Mouse (Mus musculus) hindbrain, embryonic 12.5 days (tissue): ENCODE measurements around the gene Endou. TPM values are rescaled to one million over a fixed set of nuclear protein-coding genes. Genes with fewer than 3 reads are reported as not detected.

Experiments used
- ATAC-seq: fragments of 200-750 bp; cut with Nextera tagmentation; 2 replicates; pipeline ENCODE4 v1.8.0; 2017; ENCODE audit warnings: moderate TSS enrichment; ENCODE audit not compliant: low FRiP score
- H3K27ac ChIP-seq: fragments of 300-500 bp; sonication (generic); 2 replicates; pipeline ENCODE4 v1.5.1; 2016; ENCODE audit warnings: mild to moderate bottlenecking
- H3K27me3 ChIP-seq: fragments of 300-500 bp; sonication (generic); 2 replicates; pipeline ENCODE4 v1.6.1; 2016; ENCODE audit warnings: mild to moderate bottlenecking
- H3K36me3 ChIP-seq: fragments of 300-500 bp; sonication (generic); 2 replicates; pipeline ENCODE4 v1.6.1; 2016; ENCODE audit warnings: mild to moderate bottlenecking
- H3K4me1 ChIP-seq: fragments of 300-500 bp; sonication (generic); 2 replicates; pipeline ENCODE4 v1.6.1; 2016
- H3K4me2 ChIP-seq: fragments of 300-500 bp; sonication (generic); replicated peaks from 2 replicates; pipeline ENCODE4 v1.6.1; 2016; ENCODE audit warnings: mild to moderate bottlenecking
- H3K4me3 ChIP-seq: fragments of 300-500 bp; sonication (generic); 2 replicates; pipeline ENCODE4 v1.5.1; 2016; ENCODE audit warnings: mild to moderate bottlenecking
- H3K9ac ChIP-seq: fragments of 300-500 bp; sonication (generic); 2 replicates; pipeline ENCODE4 v1.6.1; 2016; ENCODE audit warnings: mild to moderate bottlenecking, moderate library complexity
- H3K9me3 ChIP-seq: fragments of 300-500 bp; sonication (generic); replicated peaks from 2 replicates; pipeline ENCODE4 v1.6.1; 2016; ENCODE audit warnings: mild to moderate bottlenecking
- WGBS: fragments of 180-500 bp; shearing (Covaris S2); methylation state at CpG from one replicate; pipeline ENCODE4 v1.1.7; 2016; 5-methylcytosine and 5-hydroxymethylcytosine counted together
- polyA plus RNA-seq: library from polyadenylated mRNA; unstranded; fragments of >200 nt; fragmentation: Nextera tagmentation; extraction: Ambion mirVana; gene quantifications from 2 replicates; pipeline ENCODE4 v1.2.1, GENCODE M21; 2016

Endou gene
- polyA plus RNA-seq, 1 experiment from 2014 or later: 0.25 TPM

DNA sequence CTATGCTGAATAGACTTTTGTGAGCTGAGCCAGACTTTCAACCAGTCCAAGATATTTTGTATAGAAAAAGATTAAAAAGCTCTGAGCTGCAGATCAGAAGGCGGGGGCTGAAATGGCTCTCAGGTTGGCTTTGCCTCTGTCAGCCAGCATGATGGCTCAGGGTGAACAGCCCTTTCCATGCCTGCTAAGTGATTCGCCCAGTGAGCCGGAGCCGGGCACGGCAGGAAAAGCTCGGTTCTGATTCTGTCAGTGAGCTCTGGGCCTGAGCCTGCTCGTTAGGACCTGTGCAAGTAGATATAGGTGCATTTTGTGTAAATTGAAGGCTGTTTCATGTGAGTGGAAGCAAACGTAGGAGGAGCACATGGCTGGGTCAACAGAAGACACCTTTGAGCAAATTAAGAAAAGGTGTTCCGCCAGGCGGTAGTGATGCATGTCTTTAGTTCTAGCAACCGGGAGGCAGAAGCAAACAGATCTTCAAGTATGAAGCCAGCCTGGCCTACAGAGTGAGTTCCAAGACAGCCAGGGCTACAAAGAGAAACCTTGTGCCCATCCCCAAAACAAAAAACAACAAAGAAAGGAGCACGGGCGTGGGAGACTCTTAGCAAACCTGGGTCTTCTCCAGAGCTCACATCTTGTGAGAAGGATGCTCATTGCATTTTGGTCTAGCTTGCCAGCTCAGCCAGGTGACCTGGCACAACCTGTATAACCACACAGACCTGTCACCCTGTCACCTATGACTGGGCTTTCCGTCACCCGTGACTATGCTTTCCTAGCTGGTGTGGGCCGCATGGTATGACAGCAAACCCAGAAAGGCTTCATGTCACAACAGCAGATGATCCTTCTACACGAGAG is 6.6 kb downstream of the Endou start:
- WGBS: 88% methylated on average over 17 of the region's 17 CpGs

DNA sequence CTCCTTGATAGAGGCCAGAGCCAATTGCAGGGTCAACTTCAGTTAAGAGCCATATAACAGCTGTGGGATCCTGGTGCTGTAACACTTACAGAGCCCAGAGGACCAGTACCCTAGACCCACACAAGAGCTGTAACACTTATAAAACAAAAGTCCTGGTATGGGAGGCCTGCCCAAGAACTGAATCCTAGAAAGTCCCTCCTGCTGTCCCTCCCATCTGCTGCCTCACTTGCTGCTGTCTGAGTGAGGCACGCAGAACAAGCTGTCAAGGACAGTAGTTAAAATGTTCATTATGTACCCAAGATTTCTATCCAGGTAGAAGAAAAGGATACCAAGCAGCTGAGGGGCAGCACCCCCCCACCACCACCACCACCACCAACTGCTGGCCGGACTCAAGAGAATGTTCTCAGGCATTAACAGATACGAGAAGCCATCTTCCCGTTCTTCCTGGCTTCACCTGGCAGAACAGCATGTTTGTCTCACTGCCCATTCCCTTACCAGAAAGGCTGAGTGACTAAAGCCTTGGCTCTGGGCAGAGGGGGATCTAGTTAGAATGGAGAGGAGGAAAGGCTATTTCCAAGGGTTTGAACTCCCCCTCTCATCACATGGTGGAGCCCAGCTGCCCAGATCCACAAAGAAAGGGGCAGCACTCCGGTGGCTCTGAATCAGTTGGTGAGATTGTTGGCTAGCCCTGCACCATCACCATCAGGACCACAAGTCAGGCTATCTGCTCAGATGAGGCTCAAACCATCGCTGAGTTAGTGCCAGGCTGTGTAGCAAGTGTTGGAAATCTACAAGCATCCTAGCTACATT is 7.4 kb downstream of the Endou start:
- 83% methylated on average over 6 of the region's 6 CpGs for WGBS
- no peak overlapping the region for H3K27ac ChIP-seq
- no peaks in the 10 kb centered on the region for H3K36me3 ChIP-seq
- peaks cover 3% of the 10 kb centered on the region; the same call in 1 of the 2 replicates for H3K4me1 ChIP-seq
- H3K4me3 ChIP-seq: no peak overlapping the region
- no peak for ATAC-seq
- no peaks in the 10 kb centered on the region for H3K27me3 ChIP-seq
- H3K4me2 ChIP-seq: no peak overlapping the region
- no peaks in the 10 kb centered on the region for H3K9me3 ChIP-seq
- H3K9ac ChIP-seq: no peak overlapping the region

More for the DNA sequence above, 6.6 kb downstream of the Endou start:
- H3K4me1 ChIP-seq: peaks cover 3% of the 10 kb centered on the region; the same call in 1 of the 2 replicates
- no peak overlapping the region for H3K27ac ChIP-seq
- H3K9me3 ChIP-seq: no peaks in the 10 kb centered on the region
- no peaks in the 10 kb centered on the region for H3K36me3 ChIP-seq
- H3K9ac ChIP-seq: no peak overlapping the region
- no peaks in the 10 kb centered on the region for H3K27me3 ChIP-seq
- no peak overlapping the region for H3K4me3 ChIP-seq
- no peak for ATAC-seq
- H3K4me2 ChIP-seq: no peak overlapping the region

DNA sequence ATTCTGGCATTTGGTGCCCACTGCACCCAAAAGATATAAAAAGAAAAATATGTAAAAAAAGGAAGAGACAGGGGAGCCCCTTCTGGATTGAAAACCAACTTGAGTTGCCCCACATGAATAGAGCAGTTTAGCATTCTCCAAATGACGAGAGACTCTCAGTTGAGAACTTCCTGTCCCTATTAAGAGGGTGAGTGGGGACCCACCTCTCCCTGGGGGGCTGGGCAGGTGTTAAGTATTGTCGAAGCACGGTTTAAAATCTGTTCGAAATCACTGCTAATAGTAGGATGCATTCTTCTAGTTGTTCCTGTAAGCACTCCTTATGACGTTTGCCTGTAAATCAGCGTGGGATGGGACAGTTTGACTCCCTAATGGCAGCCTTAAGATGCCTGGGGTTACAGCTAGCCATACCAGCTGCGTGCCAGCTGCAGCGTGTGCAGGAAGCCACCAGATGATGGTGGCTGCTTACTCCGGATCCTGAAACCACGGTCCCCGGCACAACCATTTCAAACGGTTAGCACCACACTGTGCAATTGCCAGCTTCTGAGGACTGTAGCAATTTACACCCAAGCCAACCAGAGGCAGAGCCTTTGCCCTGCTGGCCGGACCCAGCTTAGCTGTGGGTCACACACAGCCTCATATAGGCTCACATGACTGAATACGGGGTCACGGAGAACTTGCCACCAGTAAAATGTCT is 10.0 kb downstream of the Endou start:
- 78% methylated on average over 15 of the region's 15 CpGs for WGBS
- H3K9ac ChIP-seq: no peak overlapping the region

DNA sequence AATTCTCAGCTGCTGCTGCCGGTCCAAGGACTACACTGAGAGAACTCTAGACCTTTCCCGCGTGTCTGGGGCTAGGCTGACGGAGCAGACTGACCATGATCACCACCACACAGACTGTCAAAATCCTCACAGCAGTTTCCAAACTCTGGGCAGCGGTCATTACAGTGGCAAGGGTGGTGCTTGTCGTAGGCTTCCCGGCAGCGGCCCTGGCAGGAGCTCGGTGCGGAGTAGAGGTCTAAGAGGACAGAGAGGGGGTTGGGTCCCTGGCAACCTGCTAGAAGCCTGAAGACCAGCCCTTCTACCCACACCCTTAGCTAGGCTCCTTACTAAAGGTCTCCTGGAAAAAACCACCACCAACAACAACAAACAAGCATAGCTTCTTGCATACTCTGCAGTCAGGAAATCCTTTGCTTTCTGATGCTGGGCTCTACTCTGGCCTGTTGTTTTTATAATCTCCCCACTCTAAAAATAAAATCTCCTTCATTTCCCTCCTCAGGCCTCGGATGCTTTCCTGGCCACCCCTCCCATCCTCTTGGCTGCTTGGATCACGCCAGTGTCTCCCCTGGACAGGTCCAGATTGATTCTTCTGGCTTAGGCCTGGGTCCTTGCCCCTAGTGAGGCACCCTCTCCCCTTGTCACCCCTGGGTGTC is 11.0 kb downstream of the Endou start:
- no peak for ATAC-seq
- H3K27me3 ChIP-seq: no peaks in the 10 kb centered on the region; the same call in 1 of the 2 replicates
- H3K4me1 ChIP-seq: 0 out of 2 replicates have a peak, but pooled peaks cover 3% of the 10 kb centered on the region
- no peak overlapping the region for H3K4me2 ChIP-seq
- no peak overlapping the region for H3K4me3 ChIP-seq
- H3K36me3 ChIP-seq: no peaks in the 10 kb centered on the region
- H3K27ac ChIP-seq: no peak overlapping the region; the same call in 1 of the 2 replicates
- H3K9me3 ChIP-seq: no peaks in the 10 kb centered on the region
- H3K9ac ChIP-seq: no peak overlapping the region
- 74% methylated on average over 12 of the region's 12 CpGs for WGBS

More for the DNA sequence above, 10.0 kb downstream of the Endou start:
- Histone ChIP-seq H3K27me3 (no peaks in the 10 kb centered on the region; the same call in 1 of the 2 replicates), H3K27ac (no peak overlapping the region), H3K4me3 (no peak overlapping the region), H3K36me3 (no peaks in the 10 kb centered on the region), H3K4me1 (0 out of 2 replicates have a peak, but pooled peaks cover 3% of the 10 kb centered on the region), H3K4me2 (no peak overlapping the region), H3K9me3 (no peaks in the 10 kb centered on the region)
- no peak for ATAC-seq

DNA sequence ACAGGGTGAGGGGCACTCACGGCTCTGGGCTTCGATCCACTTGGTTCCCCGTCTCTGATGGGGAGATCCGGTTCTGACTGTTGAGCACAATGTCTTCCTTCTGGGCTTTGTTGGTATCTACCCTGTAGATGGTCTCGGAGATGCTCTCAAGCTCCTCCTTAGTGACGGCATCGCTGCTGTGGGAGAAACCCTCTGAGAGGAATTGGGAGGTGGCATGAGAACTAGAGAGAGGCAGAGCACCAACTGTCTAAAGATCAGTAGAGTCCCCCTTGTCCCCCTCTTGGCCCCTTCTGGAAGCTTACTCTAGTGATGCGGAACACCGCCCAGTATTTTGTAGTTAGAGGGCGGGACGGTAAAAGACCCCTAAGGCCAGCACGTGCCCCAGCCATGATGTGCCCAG is 11.6 kb downstream of the Endou start:
- Histone ChIP-seq H3K9me3 (no peaks in the 10 kb centered on the region), H3K9ac (no peak overlapping the region), H3K4me3 (no peak overlapping the region), H3K27me3 (no peaks in the 10 kb centered on the region; the same call in 1 of the 2 replicates), H3K4me2 (no peak overlapping the region), H3K27ac (no peak overlapping the region), H3K36me3 (no peaks in the 10 kb centered on the region), H3K4me1 (0 out of 2 replicates have a peak, but pooled peaks cover 3% of the 10 kb centered on the region)
- 93% methylated on average over 12 of the region's 12 CpGs for WGBS
- no peak for ATAC-seq

DNA sequence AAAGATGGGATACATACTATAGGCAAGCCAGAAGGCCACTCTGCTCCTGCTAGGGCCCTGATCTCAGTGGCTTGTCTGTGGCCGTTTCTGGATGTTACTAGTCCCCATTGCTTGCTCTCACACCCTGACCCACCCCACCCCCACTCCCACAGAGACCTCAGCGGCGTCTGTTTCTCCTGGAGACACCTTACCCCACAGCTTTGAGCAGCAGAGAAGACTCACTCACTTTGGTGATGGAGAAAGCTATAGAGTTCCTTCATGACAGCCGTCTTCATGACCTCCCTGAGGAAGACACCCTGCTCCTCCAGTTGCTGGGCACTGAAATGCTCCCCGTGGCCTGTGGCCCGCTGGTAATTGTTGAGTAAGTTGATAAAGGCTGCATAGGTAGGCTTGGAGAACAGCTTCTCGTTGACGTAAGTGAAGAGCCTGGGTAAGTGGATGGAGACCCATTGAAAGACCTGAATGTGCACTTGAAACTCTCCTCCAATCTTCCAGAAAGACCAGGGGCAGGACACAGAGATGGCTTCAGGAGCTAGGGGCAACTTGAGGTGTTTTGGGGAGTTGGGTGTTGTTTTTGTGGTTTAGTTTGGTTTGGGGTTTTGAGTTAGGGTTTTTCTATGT is 12.5 kb downstream of the Endou start:
- Histone ChIP-seq H3K4me3 (no peak overlapping the region), H3K4me1 (0 out of 2 replicates have a peak, but pooled peaks cover 3% of the 10 kb centered on the region), H3K27ac (no peak overlapping the region), H3K9me3 (no peaks in the 10 kb centered on the region), H3K36me3 (no peaks in the 10 kb centered on the region), H3K27me3 (no peaks in the 10 kb centered on the region; the same call in 1 of the 2 replicates), H3K9ac (no peak overlapping the region), H3K4me2 (no peak overlapping the region)
- WGBS: 89% methylated on average over 8 of the region's 8 CpGs
- ATAC-seq: no peak

DNA sequence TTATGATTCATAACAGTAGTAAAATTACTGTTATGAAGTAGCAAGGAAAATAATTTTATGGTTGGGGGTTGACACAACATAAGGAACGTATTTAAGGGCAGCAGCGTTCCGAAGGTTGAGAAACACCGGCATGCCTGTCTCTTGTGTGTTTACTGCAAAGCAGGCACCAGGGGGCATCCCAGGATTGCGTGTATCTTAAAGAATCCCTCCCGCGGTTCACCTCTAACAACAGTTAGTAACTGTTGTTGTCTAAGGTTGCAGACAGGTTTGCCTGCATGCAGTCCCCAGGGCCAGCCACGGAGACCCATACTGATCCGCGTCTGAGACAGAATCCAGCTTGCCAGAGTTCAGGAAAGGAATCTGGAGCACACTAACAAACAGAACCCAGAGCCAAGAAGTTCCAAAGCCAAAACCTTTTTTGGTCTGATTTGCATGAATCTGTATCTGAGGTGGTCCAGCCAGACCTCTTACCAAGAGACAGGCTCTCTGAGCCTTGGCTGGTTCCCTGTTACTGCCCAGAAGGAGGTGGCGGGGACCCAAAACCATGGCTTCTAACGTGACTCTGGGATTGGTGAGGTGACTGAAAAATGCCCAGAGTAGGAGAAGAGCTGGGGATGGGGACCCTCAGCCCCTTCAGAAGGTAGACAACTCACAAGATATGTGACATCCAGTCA is 13.1 kb downstream of the Endou start:
- Histone ChIP-seq H3K9me3 (no peaks in the 10 kb centered on the region), H3K4me1 (0 out of 2 replicates have a peak, but pooled peaks cover 3% of the 10 kb centered on the region), H3K9ac (no peak overlapping the region), H3K4me2 (0 out of 2 replicates have a peak overlapping the region, but pooled peaks have one; percentile 13), H3K27ac (no peak overlapping the region), H3K27me3 (no peaks in the 10 kb centered on the region; the same call in 1 of the 2 replicates), H3K36me3 (no peaks in the 10 kb centered on the region), H3K4me3 (no peak overlapping the region)
- no peak for ATAC-seq
- WGBS: 34% methylated on average over 12 of the region's 12 CpGs

DNA sequence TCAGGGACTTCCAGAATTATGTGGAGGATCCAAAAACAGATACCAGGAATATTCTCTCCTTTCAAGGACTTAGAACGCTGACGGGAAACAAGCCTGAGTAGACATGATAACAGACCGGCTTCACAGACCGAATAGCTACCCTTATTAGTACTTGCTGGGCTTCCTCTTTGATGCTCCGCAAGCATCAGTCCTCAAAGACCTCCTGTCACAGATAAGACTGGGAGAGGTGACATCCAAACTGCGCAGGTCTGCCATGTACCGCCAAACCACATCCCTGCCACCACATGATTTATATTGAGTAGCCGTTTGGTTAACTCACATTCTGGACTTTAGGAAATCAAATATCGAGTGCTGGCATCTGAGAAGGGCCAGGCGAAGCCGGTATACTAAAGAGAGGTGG is 14.4 kb downstream of the Endou start:
- no peak overlapping the region for H3K27ac ChIP-seq
- ATAC-seq: no peak
- H3K9ac ChIP-seq: no peak overlapping the region
- 95% methylated on average over 11 of the region's 11 CpGs for WGBS
- no peaks in the 10 kb centered on the region for H3K9me3 ChIP-seq
- 0 out of 2 replicates have a peak, but pooled peaks cover 3% of the 10 kb centered on the region for H3K4me1 ChIP-seq
- no peak overlapping the region for H3K4me3 ChIP-seq
- no peak overlapping the region for H3K4me2 ChIP-seq
- H3K36me3 ChIP-seq: no peaks in the 10 kb centered on the region
- H3K27me3 ChIP-seq: no peaks in the 10 kb centered on the region; the same call in 1 of the 2 replicates

DNA sequence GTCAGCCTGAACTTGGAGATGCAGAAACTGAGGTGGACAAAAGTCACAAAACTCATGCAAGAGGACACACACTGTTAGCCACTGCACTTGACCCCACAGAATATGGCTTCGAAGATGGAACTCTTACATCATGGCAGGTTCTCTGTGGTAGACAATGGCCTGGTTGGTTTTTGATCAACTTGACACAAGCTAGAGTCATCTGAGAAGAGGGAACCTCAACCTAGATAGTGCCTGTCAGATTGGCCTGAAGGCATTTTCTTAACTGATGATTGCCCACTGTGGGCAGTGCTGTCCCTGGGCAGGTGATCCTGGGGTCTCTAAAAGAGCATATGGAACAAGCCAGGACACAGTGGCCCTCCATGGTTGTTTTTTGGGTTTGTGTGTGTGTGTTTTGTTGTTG is 15.4 kb downstream of the Endou start:
- Histone ChIP-seq H3K9me3 (no peaks in the 10 kb centered on the region), H3K27ac (no peak overlapping the region), H3K27me3 (no peaks in the 10 kb centered on the region; the same call in 1 of the 2 replicates), H3K36me3 (no peaks in the 10 kb centered on the region), H3K4me3 (no peak overlapping the region), H3K4me2 (no peak overlapping the region), H3K4me1 (0 out of 2 replicates have a peak, but pooled peaks cover 3% of the 10 kb centered on the region), H3K9ac (no peak overlapping the region)
- ATAC-seq: no peak
- 94% methylated on average over 1 of the region's 1 CpGs for WGBS

DNA sequence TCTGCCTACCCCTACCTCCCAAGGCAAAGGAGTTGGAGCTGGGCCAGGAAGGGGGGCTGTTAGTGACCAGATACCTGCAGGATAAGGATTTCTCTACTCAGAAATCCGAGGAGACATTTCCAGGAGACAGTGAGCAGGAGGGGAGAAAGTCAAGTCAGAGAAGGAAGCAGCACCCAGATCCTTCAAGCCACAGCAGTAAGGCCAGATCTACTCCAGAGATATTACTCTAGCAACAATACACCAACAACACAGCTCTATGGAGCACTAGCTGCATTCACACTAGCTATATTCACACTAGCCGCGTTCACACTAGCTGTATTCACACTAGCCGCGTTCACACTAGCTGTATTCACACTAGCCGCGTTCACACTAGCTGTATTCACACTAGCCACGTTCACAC is 16.1 kb downstream of the Endou start:
- ATAC-seq: no peak
- Histone ChIP-seq H3K27ac (no peak overlapping the region), H3K36me3 (no peaks in the 10 kb centered on the region), H3K4me2 (no peak overlapping the region), H3K4me3 (no peak overlapping the region), H3K9ac (no peak overlapping the region), H3K4me1 (no peaks in the 10 kb centered on the region), H3K27me3 (no peaks in the 10 kb centered on the region; the same call in 1 of the 2 replicates), H3K9me3 (no peaks in the 10 kb centered on the region)
- 89% methylated on average over 8 of the region's 8 CpGs for WGBS

DNA sequence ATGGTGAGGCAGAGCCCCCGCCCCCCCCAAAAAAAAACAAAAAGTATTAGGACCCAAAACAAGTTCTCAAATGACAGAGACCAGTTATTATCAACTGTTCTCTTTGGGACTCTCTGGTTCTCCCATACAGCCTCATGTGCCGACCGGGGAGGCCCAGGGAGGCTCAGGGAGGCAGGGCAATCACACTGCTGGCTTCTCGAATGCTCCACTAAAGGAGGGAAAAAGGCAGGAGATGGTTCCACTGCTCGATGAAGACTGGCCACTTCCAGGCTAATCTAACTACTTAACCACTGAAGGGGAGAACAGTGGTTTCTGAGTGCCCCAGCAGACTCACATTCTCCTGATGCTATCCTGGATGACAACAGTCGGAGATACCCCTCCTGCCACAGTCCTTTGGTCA is 18.6 kb downstream of the Endou start:
- H3K9me3 ChIP-seq: no peaks in the 10 kb centered on the region
- no peak overlapping the region for H3K9ac ChIP-seq
- WGBS: 60% methylated on average over 6 of the region's 6 CpGs
- no peak overlapping the region for H3K4me3 ChIP-seq
- no peak for ATAC-seq
- no peaks in the 10 kb centered on the region for H3K36me3 ChIP-seq
- H3K4me2 ChIP-seq: no peak overlapping the region
- H3K27ac ChIP-seq: no peak overlapping the region
- no peaks in the 10 kb centered on the region for H3K27me3 ChIP-seq
- H3K4me1 ChIP-seq: no peaks in the 10 kb centered on the region
